Mouse (Mus musculus) splenic B cell, adult 2 months (primary cell): ENCODE measurements around the gene A730009L09Rik.

Source experiments
- DNase-seq: peaks from one replicate; pipeline ENCODE4 v3.0.0-alpha.2; 2011; ENCODE audit warnings: low read depth, low spot score
- H3K27me3 ChIP-seq: 2 replicates; pipeline ENCODE4 v1.6.1; 2012; ENCODE audit warnings: mild to moderate bottlenecking, low read length, moderate library complexity, mixed read lengths; ENCODE audit not compliant: control insufficient read depth, poor library complexity, insufficient read depth, severe bottlenecking
- H3K36me3 ChIP-seq: 2 replicates; pipeline ENCODE4 v1.6.1; 2012; ENCODE audit warnings: mild to moderate bottlenecking, low read length, moderate library complexity, mixed read lengths; ENCODE audit not compliant: control insufficient read depth, poor library complexity, insufficient read depth, severe bottlenecking

The A730009L09Rik gene

DNA sequence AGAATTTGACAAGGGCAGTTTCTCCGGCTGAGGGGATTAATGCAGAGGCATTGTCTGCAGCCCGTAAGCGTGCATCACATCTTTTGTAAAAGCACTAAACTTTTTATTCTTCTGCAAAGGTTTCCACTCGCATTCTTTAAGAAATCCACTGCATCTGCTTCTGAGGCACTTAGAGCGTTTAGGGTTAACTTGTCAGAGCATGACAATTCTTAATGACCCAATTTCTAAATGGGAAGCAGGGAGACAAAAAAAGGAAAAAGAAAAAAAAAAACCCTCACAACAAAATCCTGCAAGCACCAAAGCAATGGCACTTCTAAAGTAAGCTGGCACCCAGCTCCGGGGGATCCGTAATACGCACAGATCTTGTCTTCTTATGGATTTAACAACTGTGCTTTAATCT lies at the start of gene A730009L09Rik:
Gene A730009L09Rik, plus strand, starts transcription at position 301 of the 400 bp plus-strand sequence.
- Histone ChIP-seq H3K36me3 (no peaks in the 10 kb centered on the region), H3K27me3 (no peaks in the 10 kb centered on the region)
- no peak for DNase-seq

- Histone ChIP-seq H3K27me3 (no peaks in the 10 kb centered on the region), H3K36me3 (no peaks in the 10 kb centered on the region)
- DNase-seq = no peak
Measured at GRCm38 (mm10) chr16:84465581-84466165, 49.2 kb upstream of the A730009L09Rik start.

DNA sequence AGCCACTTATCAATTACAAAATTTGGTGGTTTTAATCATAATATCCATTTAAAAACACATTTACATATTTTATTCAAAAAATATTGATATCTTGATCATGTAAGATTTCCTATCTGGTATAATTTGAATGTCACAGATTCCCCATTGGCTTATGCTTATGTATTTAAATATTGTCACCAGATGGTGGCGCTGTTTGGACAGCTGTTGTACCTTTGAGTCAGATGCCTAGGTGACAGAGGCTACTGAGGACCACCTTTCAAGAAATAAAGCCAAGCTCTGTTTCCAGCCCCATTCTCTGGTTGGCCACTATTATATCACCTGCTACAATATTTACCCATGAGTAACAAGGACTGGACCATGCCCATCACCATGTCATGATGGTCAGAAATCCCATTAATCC lies 46.0 kb upstream of the A730009L09Rik start:
- Histone ChIP-seq H3K27me3 (no peaks in the 10 kb centered on the region), H3K36me3 (no peaks in the 10 kb centered on the region)
- peak; percentile 0 for DNase-seq

DNA sequence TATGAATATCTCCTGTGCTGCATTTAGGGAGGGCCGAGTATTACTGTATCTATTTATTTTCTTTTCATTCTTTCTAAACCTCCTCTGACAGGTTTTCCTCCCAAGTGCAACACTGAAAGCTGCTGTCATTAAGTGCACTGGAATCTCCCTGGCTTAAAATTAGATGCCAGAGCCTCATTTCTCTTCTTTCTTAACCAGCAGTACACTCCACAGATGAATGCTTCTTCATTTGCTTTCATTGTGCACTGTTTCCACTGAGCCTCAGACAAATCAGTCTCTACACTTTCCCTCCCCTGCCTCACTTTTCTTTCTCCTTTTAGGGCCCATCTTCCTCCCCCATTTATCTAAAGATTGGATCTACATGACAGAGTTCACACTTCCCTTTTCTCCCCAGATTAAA lies 44.9 kb upstream of the A730009L09Rik start:
- no peak for DNase-seq
- H3K27me3 ChIP-seq = no peaks in the 10 kb centered on the region
- H3K36me3 ChIP-seq = no peaks in the 10 kb centered on the region

DNA sequence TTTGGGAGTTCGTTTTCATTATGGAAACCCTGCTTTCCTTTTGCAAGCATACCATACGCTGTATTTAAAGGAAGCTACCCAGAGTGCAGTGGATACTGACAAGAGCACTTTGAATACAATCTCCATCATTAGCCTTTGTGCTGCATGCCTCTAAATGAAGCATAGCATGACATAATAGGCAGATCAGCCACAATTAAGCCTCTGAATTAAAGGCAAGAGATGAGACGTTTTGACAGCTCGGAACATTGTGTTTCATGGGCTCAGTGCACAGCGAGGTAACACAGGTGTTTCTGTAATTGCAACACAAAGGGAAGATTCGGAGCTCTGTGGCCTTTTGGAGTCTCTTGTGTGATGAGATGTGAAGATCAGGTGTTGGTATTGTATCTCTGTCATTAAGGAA lies 41.5 kb upstream of the A730009L09Rik start:
- no peak for DNase-seq
- Histone ChIP-seq H3K36me3 (no peaks in the 10 kb centered on the region), H3K27me3 (no peaks in the 10 kb centered on the region)

DNA sequence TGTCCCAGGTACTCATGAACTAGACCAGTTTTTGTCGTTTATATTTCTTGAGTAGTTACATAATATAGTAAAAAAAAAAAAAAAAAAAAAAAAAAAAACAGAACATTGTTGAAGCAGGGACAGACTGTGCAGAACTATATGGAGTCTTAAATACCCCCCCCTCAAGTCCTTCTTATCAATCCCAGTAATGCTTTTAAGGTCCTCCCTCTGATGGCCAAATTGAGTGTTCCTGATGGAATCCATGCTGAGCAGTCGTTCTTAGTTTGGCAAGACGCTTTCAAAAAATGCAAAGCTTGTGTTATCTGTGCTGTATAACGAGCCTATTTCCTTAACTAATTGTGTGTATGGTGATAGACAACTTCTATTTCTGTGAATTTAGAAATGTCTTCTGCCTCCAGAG lies 40.2 kb upstream of the A730009L09Rik start:
- Histone ChIP-seq H3K27me3 (no peaks in the 10 kb centered on the region), H3K36me3 (no peaks in the 10 kb centered on the region)
- no peak for DNase-seq

GRCm38 (mm10) chr16:84476948-84477347 lies 38.0 kb upstream of the A730009L09Rik start:
- no peaks in the 10 kb centered on the region for H3K27me3 ChIP-seq
- DNase-seq = no peak
- no peaks in the 10 kb centered on the region for H3K36me3 ChIP-seq

DNA sequence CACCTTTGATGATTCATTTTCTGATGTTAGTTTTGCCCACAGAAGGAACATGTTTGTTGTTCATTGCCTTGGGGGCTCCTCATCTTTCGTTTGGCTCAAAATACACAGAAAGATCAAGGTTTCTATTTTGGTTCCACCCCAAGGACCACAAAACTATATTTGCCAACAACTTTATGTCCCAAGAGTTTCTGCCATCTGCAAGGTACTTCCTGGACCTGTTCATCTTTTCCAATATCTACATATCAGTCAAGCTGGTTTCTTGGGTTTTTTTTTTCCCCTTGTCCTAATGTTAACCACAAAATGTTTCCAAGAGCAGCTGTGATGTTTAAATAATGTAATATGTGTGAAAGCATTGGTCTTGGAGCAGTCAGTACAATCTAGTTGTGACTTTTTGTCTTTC lies 37.4 kb upstream of the A730009L09Rik start:
- Histone ChIP-seq H3K36me3 (no peaks in the 10 kb centered on the region), H3K27me3 (no peaks in the 10 kb centered on the region)
- no peak for DNase-seq

DNA sequence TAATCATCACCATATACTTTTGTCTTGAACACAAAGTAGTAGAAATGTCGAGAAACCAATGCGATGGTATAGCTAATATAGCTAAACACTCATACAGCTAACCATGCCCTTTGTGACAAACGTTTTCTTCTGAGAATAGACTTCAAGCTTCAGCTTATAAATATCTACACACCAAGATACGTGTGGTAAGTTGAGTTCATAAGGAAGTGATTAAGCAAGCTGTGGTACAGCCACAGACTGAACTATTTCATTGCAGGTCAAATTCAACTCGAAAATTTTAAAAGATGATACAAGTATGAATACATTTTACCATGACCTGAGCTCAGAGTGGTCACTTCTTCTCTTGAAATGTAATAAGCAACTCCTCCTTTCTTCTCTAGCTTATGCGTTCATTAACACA lies 37.0 kb upstream of the A730009L09Rik start:
- DNase-seq = no peak
- no peaks in the 10 kb centered on the region for H3K36me3 ChIP-seq
- no peaks in the 10 kb centered on the region for H3K27me3 ChIP-seq

GRCm38 (mm10) chr16:84485931-84486330 lies 29.0 kb upstream of the A730009L09Rik start:
- H3K36me3 ChIP-seq = no peaks in the 10 kb centered on the region
- DNase-seq = no peak

GRCm38 (mm10) chr16:84494818-84495217 lies 20.1 kb upstream of the A730009L09Rik start:
- no peak for DNase-seq
- H3K36me3 ChIP-seq = no peaks in the 10 kb centered on the region

More at GRCm38 (mm10) chr16:84485931-84486330, 29.0 kb upstream of the A730009L09Rik start:
- H3K27me3 ChIP-seq = no peaks in the 10 kb centered on the region

GRCm38 (mm10) chr16:84495438-84495837 lies 19.5 kb upstream of the A730009L09Rik start:
- no peaks in the 10 kb centered on the region for H3K36me3 ChIP-seq
- no peak for DNase-seq
- H3K27me3 ChIP-seq = no peaks in the 10 kb centered on the region

More at GRCm38 (mm10) chr16:84494818-84495217, 20.1 kb upstream of the A730009L09Rik start:
- no peaks in the 10 kb centered on the region for H3K27me3 ChIP-seq

DNA sequence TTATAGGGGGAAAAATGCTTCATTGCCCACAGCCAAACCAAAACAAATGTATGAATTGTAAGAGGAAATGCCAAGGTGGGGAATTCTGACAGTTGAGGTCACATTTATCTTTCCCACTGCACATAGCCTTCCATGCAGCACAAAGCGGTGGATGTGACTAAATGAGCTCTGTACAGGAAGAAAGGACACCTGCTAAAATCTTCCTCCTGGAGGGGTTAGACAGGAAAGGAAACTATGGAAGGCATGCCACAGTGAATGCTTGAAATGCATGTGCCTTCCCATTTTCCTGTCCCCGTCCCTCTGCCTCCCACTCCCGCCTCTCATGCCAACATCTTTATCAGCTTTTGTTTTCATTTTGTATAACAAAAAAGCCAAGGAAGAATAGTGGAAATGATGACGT lies 7.2 kb upstream of the A730009L09Rik start:
- H3K27me3 ChIP-seq = no peaks in the 10 kb centered on the region
- DNase-seq = no peak
- no peaks in the 10 kb centered on the region for H3K36me3 ChIP-seq

- H3K36me3 ChIP-seq = no peaks in the 10 kb centered on the region
- no peak for DNase-seq
- no peaks in the 10 kb centered on the region for H3K27me3 ChIP-seq
Measured at GRCm38 (mm10) chr16:84521975-84522635, 7.2 kb downstream of the A730009L09Rik start.

DNA sequence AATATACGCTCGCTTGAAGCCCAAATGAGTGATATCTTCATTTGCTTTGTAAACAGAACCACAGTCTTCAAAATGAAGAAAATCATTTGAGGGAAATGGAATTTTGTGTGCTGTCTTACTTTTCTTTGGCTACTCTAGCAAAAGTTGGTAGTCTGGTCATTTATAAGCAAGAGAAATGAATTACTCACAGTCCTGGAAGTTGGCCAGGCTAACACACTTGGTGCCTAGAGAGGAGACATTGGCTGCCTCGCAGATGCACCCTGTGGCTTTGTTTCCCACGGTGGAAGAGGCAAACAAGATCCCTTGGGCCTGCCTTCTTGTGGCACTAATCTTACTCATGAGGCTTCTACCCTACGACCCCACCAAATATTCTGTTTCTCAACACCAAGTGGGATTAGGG lies 8.1 kb downstream of the A730009L09Rik start:
- no peak for DNase-seq
- no peaks in the 10 kb centered on the region for H3K27me3 ChIP-seq
- H3K36me3 ChIP-seq = no peaks in the 10 kb centered on the region

DNA sequence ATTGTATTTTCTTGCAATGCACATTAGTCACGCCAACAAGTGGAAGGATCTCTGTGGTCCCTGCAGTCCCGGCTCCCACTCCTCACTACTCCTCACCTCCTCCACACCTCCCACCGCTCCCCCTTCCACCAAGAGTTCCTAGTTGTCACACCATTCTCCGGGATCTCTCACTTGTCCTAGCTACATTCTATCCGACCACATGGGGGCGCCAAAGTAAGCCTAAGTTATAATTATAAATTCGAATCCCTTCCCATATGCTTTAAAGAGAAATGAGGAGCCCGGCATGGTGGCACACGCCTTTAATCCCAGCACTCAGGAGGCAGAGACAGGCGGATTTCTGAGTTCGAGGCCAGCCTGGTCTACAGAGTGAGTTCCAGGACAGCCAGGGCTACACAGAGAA lies 12.5 kb downstream of the A730009L09Rik start:
- H3K36me3 ChIP-seq = no peaks in the 10 kb centered on the region
- peak; percentile 66 for DNase-seq
- no peaks in the 10 kb centered on the region for H3K27me3 ChIP-seq
